Mouse (Mus musculus): ENCODE measurements around the gene Gm7030.

Gm7030 gene

GRCm38 (mm10) chr17:36060829-36061228, 68.4 kb downstream of the Gm7030 start:
- DNase-seq: peak; percentile 55

Measured in cerebellum, adult 9-11 months (tissue).